Mouse (Mus musculus): Measurements from ENCODE around the gene Gm49318.

Gm49318 gene

DNA sequence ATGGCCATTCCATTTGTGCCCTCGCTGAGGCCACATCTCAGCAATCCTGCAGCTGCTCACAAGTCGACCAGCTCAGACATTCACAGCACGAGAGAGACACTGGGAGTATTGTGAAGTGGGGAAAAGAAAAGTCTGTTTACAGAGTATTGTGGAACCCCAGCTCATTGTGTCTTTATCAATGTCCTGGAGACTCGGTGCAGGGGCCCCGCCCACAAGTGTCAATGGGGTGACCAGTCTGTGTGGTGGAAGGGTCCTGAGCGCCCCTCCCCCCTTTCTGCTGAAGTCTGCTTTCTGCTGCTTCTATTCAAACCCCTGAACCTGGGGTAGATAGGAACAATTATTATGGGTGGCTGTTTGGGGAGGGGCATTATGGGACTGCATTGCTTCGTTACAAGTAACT, 42.6 kb downstream of the Gm49318 start:
- peak in 1 of 2 experiments; percentile 29 for DNase-seq

DNA sequence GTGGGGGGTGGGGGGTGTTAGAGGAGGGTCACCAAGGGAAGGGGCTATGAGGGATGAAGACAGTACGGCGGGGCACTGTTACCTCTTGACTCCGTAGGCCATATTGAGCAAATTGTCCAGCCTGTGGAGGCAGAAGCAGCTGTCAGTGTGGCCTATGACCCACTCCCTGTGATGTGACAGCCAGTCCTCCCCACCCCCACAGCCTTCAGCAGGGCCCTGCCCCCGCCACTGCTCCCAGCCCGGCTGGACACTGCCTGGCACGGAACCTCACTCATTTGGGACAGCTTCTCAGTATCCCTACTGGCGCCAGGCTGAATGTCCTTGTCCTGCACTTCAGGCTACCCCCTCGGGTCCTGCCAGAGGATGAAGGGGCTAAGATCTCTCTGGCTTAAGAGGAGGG, 46.5 kb downstream of the Gm49318 start:
- peak in 1 of 2 experiments; percentile 53 for DNase-seq

DNA sequence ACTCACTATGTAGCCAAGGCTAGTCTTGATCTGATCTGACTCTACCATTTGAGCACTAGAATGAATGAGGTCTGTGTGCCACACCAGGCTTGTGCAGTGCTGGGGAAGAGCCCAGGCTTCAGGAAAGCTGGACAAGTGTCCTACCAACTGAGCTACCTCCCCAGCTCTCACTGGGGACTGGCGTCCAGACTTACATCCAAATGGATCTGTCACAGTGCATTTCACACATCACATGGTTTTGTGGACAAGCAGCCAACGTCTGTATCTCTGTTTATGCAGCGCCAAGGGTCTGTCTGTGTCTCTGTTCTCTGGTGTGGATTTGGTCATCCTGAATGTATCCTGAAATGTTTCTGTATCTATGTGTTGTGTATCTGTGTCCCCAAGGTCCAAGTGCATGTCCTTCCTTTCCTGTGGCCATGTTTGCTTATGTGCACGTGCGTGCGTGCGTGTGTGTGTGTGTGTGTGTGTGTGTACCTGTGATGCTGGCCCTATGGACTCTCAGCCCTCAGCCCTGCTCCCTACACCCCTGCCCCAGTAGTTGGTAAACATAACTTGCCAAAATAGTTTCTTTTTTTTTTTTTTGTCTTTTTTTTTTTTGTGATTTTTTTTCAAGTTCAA, 53.7 kb downstream of the Gm49318 start:
- DNase-seq, result peak; percentile 81 to 88

DNA sequence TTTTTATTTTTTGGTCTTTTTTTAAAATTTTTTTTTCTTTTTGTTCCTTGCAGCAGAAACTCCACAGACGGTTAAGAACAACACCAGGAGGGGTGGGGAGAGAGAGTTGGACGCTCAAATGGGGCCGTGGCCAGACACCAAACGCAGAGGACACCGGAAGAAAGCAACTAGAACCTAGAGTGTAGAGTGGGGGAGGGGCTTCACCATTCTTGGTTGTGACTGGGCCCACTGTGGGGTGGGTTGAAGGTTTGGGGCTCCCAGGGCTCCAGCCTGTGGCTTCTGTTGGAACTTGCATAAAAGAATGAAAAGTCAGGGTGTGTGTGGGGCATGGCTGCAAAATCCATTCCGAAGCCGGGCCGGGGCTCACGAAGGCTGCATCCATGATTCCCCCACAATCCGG, 54.8 kb downstream of the Gm49318 start:
- DNase-seq, result peak; percentile 53 to 55

DNA sequence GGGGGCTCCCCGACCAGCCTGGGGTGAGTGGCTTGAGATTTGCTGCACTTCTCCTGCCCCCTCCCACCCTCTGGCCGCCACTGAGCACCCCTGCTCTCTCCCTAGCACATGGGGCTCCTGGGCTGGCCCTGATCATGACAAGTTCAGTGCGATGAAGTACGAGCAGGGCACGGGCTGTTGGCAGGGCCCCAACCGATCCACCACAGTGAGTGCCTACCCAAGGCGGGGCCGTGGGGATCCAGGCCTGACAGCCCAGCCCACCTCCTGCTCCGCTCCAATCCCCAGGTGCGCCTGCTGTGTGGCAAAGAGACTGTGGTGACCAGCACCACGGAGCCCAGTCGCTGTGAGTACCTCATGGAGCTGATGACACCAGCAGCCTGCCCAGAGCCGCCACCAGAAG, 58.3 kb downstream of the Gm49318 start:
- DNase-seq, result peak in 1 of 2 experiments; percentile 57

DNA sequence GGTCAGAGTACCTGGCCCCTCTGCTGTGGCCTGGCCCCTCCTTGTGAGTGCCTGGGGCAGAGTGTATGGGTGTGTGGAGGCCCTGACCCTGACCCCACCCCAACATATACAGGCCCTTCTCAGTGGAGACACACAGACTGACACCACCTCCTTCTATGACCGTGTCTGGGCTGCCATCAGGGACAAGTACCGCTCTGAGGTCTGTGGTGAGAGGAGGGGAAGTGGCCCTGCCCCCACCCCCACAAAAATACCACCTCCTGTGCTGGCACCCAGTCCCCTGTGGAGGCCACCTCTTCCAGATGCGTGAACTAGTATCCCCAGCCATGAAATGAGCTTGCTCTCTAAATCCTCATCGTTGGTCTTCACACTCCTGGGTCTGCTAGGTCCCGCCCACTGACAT, 60.0 kb downstream of the Gm49318 start:
- DNase-seq, result no peak

DNA sequence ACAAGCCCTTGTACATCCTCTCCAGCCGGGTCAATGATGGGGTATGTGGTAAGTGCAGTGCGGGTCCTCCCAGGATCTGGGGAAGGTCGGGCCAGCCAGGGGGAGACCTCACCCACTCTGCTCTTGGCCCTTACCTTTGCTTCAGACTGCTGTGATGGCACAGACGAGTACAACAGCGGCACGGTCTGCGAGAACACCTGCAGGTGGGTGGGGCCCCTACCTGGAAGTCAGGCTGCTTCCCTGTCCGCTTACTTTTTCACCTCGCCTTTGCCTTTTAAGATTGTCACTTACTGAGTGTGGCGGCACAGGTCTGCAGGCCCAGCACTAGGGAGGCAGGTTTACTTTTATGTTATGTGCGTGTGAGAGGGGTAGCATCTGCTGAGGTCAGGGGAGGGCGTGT, 66.5 kb downstream of the Gm49318 start:
- DNase-seq, result no peak

DNA sequence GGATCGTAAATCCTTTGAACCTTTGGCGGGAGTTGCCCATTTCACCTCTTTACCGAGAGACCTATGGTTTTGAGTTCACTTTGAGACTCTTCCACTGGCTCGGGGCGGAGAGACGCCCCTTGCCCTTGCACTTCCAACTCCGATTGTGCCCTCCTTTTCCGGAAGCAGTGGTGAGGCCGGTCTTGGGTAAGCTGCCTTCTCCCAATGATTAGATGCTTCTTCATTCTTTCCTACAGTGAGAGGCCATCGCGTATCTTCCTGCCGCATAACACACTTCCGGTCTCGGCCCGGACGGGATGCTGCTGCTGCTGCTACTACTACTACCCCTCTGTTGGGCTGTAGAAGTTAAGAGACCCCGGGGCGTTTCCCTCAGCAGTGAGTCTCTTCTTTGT, 67.9 kb downstream of the Gm49318 start:
- DNase-seq, result peak in 1 of 2 experiments; percentile 56

DNA sequence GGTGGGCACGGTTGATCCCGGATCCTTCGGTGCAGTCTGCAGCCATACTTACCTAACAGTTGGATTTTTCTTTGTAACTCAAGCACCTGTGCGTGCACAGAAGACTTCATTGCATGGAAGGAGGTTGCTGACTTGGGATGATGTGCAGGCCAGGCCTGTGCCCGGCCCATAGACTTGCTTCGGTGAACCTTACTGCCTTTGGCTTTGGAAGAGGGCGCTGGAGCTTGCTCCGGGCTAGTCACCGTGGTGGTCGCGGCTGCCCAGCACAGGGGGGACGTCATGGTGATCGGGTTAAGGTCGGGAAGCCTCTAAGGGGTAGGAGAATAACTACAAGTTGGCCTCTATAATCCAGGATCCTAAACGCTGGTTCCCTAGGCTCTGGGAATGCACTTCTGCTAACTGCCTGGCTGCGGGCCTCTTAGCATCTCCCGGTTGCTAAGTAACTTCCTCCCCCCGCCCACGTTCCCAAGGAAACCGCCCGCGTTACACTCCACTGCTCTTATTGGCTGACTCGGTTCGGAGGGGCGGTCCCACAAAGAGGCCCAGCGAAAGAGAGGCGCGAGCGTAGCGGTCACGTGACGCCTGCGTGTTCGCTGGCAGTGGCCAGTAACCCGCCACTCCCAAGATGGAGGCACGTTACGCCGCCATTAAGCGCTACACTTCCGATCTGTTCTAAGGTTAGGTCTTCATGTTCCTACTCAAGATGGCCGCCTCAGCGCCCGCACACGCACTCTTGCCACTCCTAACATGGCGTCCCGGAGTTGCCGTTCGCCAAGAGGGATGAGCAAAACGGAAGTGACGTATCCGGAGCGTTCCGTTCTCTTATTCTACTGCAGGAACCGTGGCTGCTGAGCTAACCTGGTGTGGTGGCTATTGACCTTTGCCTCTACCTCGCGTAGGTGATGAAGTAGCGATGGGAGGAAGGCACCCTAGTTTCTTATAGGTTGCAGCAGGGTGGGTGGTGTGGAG, 68.6 kb downstream of the Gm49318 start, which contains the start of the genes Ccdc151 and Prkcsh:
Gene Ccdc151, minus strand, starts transcription at position 441 of the 969 bp plus-strand sequence.
Gene Prkcsh, plus strand, starts transcription at position 613 of the 969 bp plus-strand sequence.
- peak; percentile 99 for DNase-seq

DNA sequence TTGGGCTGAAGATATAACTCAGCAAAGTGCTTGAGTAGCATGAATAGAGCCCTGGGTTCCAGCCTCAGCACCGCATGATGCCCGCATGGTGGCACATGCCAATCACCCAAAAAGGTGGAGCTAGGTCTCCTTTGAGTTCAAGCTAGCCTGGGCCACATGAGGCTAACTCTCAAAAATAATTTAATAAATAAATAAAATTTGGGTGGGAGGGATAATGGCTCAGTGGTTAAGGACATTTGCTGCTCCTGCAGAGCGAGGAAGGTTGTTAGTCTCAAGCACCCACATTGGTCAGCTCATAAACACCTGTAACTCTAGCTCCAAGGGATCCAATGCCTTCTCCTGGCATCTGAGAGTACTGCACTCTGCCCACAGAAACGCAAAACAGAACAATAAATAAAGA, 69.4 kb downstream of the Gm49318 start:
- DNase-seq, result no peak

DNA sequence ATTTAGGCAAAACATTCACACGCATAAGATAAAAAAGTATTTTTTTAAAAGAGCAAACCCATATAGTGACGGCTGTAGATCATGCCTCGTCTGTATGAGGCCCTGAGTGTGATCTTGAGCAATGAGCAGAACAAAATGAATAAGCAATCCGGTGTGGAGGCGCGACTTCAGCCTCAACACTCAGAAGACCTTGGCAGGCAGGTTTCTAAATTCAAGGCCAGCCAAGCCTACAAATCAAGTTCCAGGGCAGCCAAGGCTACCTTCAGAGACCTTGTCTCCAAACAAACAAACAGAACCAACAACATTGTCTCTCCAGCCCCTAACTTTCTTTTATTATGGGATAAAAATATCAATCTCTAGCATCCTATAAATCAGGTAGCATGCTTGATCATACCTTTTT, 70.8 kb downstream of the Gm49318 start:
- no peak for DNase-seq

DNA sequence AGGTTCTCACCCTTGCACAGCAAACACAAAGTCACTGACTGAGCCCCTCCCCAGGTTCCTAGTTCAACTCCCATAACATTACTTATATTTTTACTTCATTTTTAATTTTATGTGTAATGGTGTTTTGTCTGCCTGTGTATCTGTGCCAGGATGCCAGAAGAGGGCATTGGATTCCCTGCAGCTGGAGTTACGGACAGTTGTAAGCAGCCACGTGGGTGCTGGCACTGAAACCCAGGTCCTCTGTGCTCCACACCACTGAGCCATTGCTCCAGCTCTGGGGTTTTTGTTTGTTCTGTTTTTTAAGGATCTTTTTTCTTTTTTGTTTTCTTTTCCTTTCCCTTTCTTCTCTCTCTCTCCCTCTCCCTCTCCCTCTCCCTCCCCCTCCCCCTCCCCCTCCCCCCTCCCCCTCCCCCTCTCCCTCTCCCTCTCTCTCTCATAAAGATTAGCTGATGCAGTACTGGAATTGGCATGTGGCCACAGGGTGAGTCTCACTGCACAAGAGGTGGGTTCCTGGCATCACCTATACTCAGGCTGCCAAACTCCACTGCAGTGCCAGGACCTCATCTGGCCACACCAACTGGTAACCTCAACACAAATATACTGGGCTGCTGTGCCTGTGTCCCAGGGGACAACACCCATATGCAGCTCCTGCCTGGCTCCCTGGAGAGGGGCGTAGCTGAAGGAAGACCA, 74.7 kb downstream of the Gm49318 start:
- peak in 1 of 2 experiments; percentile 58 for DNase-seq

DNA sequence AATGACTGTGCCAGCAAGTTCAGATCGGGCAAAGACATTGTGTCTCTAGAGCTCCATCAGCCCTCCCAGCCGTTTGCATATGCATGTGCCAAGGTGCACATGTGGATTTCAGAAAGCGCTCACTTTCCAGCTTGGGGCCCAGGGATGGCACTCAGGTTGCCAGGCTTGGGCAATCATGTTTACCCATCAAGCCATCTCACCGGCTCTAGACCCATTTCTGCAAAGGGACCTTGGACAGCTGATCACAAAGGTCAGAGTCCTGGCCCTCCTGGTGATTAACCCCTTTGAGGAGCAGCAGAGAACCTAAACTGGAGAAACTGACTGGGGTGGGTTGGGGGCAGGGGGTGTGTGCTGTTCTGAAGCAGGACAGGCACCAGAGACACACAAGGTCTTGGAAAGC, 78.8 kb downstream of the Gm49318 start:
- DNase-seq, result no peak

DNA sequence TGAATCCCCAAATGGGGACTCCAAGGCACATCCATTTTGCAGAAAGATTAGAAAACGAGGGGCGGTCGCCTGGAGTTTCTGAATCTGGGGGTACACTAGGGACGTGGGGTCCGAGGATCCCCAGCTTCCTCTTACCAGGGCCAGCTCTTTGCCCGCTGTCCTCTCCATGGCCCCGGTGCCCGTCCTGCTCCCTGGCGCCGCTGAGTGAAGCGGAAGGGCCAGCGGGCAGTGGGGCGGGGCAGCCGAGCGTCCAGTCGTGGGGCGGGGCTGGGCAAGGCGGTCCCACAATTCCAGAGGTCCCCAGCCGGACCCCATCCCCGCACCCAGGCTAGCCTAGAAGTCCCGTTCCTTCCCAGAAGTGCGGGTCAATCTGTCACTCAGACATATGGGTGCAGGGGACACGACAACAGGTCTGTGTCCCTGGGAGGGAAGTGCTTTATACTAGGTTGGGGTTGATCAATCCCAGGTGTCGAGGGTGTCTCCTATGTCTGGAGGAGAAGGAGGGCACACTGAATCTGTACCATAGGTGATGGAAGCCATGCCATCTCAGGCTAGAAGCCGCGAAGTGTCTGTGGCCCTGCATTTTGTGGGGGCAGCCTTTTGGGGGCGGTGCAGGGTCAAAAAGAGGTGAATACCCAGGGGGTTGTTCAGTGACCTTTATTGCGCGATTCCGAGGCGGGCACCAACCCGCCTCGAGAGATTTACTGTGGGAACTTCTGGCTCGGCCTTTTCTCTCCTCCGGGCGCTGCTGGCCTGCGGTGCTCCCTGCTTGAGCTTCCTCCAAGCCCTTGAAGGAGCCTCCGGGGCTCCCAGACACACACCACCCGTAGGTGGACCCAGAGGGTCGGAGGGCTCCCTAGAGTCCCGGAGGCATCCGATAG, 81.6 kb downstream of the Gm49318 start, which contains the start of gene Rgl3:
Gene Rgl3, minus strand, starts transcription at position 217 of the 881 bp plus-strand sequence.
- peak; percentile 67 to 73 for DNase-seq

DNA sequence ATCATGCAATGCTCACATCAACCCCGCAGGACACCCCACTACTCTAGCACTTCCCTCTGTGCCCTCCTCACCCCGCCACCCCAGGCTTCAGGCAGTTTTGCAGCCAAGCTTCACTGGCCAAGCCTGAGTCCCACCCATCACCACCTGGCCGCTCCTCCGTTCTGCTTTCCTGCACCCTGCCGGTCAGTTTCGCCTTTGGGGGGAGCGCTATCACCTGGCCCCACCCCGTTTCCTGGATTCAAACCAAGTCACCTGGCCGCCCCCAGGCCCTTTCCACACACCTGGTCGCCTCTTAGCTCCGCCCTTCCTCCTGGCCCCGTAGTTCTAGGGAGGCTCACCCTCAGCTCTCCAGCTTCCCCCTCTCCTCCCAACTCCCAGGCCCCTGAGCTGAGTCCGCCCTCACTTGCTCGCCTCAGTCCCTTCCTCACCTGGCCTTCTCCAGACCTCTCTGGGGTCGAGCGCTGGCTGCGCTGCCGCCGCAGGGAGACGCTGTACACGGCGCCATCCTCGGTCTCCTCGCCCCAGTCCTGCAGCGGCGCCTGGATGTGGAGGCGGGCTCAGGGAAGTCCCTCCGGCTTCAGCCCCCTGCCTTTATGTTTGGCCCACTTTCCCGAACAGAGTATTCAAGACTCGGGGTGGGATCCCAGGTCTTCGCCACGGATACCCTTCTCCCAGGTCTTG, 82.5 kb downstream of the Gm49318 start:
- DNase-seq, result peak; percentile 71 to 73

DNA sequence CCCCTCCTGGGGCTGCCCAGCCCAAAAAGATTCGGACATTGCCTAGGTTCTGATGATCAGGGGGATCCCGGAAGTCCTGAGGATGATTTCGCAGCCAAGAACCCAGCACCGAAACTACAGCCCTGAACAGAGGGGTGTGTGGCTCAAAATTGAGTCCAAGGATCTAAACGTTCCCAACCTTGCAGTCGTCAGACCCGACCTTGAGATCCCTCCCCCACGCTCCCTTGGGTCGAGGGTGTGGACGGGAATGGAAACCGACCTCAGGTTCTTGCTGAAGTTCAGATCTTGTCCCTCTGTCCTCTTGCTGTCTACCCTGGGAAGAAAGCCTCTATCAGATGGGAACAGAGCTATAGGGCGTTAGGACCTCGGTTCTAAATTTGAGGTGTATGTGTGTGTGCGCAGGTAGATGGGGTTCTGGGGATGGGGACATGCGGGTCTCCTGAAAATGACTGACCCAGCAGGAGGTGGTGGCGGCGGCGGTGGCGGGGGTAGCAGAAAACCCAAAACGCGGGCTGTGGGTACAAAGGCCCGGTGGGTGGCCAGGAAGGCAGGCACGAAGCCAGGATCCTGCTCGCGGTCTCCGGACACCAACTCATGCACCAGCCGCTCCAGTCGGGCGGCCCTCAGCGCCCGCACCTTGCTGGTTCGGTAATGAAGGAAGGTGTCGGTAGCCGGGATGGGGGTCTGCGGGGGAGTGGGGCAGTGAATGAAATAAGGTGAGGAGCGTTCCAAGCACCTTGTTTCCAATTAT, 83.3 kb downstream of the Gm49318 start:
- peak; percentile 78 to 79 for DNase-seq

Data from cerebellum, postnatal 10 days (tissue).